Mouse (Mus musculus): ENCODE measurements around the gene Rbm15. TPM values are rescaled to one million over a fixed set of nuclear protein-coding genes. Genes with fewer than 3 reads are reported as not detected.

Gene Rbm15
- polyA plus RNA-seq, 1 experiment from 2014 or later: 12.8 TPM

DNA sequence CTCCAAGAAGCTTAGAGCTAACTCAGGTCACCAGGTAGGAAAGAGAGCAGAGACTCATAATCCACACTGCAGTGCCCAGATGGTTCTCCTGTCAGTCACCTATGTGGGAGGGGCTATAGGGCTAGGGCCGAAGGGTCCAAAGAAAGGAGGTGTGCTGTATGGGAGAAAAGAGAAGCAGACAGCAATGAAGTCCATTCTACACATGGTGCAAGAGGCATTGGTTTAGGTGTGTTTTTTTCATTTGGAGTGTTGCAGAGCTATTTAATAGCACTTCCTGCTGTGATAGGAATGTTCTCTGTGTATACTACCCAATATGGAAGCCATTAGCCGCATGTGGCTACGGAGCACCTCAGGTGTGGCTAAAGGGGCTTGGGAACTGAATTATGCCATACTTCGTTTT, 31.9 kb upstream of the Rbm15 start:
- Histone ChIP-seq H3K27ac (no peak overlapping the region), H3K4me1 (replicated peaks; ENCODE audit: insufficient read depth, low read length) (no peaks in the 10 kb centered on the region), H3K36me3 (ENCODE audit: insufficient read depth, low read length) (no peaks in the 10 kb centered on the region), H3K9ac (ENCODE audit: low read depth, low read length) (no peak overlapping the region), H3K4me3 (replicated peaks; ENCODE audit: low read depth, low read length) (no peak overlapping the region), H3K27me3 (ENCODE audit: insufficient read depth, low read length) (no peaks in the 10 kb centered on the region), H3K4me2 (ENCODE audit: low read length) (no peak overlapping the region), H3K9me3 (replicated peaks; ENCODE audit: low read length) (no peaks in the 10 kb centered on the region)
- no peak for TF ChIP-seq CTCF (IDR thresholded peaks at IDR 0.05; ENCODE audit: low read depth)
- 85% methylated on average over 4 of the region's 4 CpGs for WGBS
- ATAC-seq (replicated peaks; ENCODE audit: low FRiP score, low read depth) (no peak), DNase-seq (ENCODE audit: low spot score) (no peak)

GRCm38 (mm10) chr3:107363391-107363790, 29.9 kb upstream of the Rbm15 start:
- WGBS: 73% methylated on average over 5 of the region's 5 CpGs
- TF ChIP-seq CTCF (IDR thresholded peaks at IDR 0.05; ENCODE audit: low read depth): no peak
- ATAC-seq (replicated peaks; ENCODE audit: low FRiP score, low read depth): no peak

DNA sequence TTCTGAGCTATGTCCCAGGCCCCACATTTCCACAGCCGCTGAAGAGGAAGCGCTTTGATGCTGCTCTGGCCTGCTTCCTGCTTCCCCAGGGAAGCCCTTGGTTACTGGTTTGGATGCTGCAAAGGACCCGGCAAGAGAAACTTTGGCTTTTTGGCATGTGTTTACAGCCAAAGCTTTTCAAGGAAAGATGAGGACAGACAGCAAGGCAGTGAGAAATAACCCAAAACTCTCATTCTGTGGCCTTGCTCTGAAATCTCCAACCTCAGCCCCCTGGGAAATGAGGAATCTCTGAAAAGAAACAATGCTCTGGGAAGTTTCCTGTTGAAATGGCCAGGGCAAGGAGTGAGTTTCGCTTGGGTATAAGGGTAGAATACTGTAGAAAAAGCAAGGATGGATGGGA, 26.9 kb upstream of the Rbm15 start:
- Histone ChIP-seq H3K4me1 (replicated peaks; ENCODE audit: insufficient read depth, low read length) (no peaks in the 10 kb centered on the region), H3K27me3 (ENCODE audit: insufficient read depth, low read length) (no peaks in the 10 kb centered on the region), H3K4me2 (ENCODE audit: low read length) (no peak overlapping the region), H3K36me3 (ENCODE audit: insufficient read depth, low read length) (no peaks in the 10 kb centered on the region), H3K4me3 (replicated peaks; ENCODE audit: low read depth, low read length) (no peak overlapping the region), H3K27ac (no peak overlapping the region), H3K9ac (ENCODE audit: low read depth, low read length) (no peak overlapping the region), H3K9me3 (replicated peaks; ENCODE audit: low read length) (no peaks in the 10 kb centered on the region)
- no peak for TF ChIP-seq CTCF (IDR thresholded peaks at IDR 0.05; ENCODE audit: low read depth)
- ATAC-seq (replicated peaks; ENCODE audit: low FRiP score, low read depth) (no peak), DNase-seq (ENCODE audit: low spot score) (peak; percentile 19)
- WGBS: 58% methylated on average over 4 of the region's 4 CpGs

More at GRCm38 (mm10) chr3:107363391-107363790, 29.9 kb upstream of the Rbm15 start:
- H3K27ac ChIP-seq: no peak overlapping the region
- no peaks in the 10 kb centered on the region for H3K4me1 ChIP-seq (replicated peaks; ENCODE audit: insufficient read depth, low read length)
- no peak for DNase-seq (ENCODE audit: low spot score)
- H3K9ac ChIP-seq (ENCODE audit: low read depth, low read length): no peak overlapping the region
- no peak overlapping the region for H3K4me2 ChIP-seq (ENCODE audit: low read length)
- no peak overlapping the region for H3K4me3 ChIP-seq (replicated peaks; ENCODE audit: low read depth, low read length)
- no peaks in the 10 kb centered on the region for H3K36me3 ChIP-seq (ENCODE audit: insufficient read depth, low read length)
- no peaks in the 10 kb centered on the region for H3K27me3 ChIP-seq (ENCODE audit: insufficient read depth, low read length)
- H3K9me3 ChIP-seq (replicated peaks; ENCODE audit: low read length): no peaks in the 10 kb centered on the region

DNA sequence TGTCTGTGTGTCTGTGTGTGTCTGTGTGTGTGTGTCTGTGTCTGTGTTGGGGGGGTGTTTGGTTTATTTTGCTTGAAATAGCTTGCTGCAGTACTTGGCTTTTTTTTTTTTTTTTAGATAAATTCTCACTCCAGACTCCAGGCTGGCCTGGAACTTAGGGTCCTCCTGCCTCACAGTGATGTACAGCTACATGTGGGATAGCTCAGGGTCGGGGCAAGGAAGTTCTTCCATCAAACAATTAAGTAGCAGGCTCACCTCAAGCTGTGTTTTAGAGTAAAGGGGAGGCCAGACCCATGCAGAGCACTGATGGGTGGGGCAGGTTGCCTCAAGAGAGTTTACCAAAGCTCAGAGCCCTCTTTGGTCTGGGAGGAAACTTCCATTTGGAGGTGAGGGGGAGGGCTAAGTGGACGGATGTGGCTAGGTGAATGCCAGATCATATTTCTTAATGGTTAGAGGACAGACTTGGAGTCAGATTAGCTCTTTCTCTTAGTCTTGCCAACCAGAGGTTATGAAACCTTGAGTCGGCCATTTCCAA, 24.3 kb upstream of the Rbm15 start:
- no peaks in the 10 kb centered on the region for H3K9me3 ChIP-seq (replicated peaks; ENCODE audit: low read length)
- DNase-seq (ENCODE audit: low spot score) (no peak), ATAC-seq (replicated peaks; ENCODE audit: low FRiP score, low read depth) (0 out of 2 replicates have a peak, but pooled peaks have one; percentile 33)
- H3K27ac ChIP-seq: no peak overlapping the region
- H3K4me1 ChIP-seq (replicated peaks; ENCODE audit: insufficient read depth, low read length): no peaks in the 10 kb centered on the region
- no peak overlapping the region for H3K9ac ChIP-seq (ENCODE audit: low read depth, low read length)
- H3K4me2 ChIP-seq (ENCODE audit: low read length): no peak overlapping the region
- 39% methylated on average over 3 of the region's 3 CpGs for WGBS
- H3K4me3 ChIP-seq (replicated peaks; ENCODE audit: low read depth, low read length): no peak overlapping the region
- no peaks in the 10 kb centered on the region for H3K36me3 ChIP-seq (ENCODE audit: insufficient read depth, low read length)
- no peak for TF ChIP-seq CTCF (IDR thresholded peaks at IDR 0.05; ENCODE audit: low read depth)
- H3K27me3 ChIP-seq (ENCODE audit: insufficient read depth, low read length): no peaks in the 10 kb centered on the region

DNA sequence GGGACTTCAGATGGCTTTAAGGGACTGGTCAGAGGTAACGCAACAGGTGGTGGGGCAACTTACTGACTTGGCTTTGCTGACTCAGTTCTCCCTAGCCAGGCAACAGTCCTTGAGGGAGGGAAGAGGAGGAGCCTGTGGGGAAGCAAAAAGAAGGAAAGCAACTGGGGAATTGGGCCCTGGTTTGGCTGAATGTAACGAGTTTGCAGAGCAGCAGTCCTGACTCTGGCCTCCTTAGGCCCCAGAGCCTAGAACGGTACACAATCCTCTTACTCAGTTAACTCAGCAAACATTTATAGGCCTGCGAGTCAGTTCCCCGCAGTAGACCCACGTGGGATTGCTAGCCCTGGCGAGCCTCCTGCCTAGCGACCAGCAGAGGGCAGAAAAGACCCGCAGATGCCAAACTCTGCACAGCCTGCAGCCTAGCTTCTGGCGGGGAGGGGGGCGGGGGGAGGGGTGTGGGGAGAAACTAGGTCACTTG, 23.5 kb upstream of the Rbm15 start:
- H3K9me3 ChIP-seq (replicated peaks; ENCODE audit: low read length): no peaks in the 10 kb centered on the region

DNA sequence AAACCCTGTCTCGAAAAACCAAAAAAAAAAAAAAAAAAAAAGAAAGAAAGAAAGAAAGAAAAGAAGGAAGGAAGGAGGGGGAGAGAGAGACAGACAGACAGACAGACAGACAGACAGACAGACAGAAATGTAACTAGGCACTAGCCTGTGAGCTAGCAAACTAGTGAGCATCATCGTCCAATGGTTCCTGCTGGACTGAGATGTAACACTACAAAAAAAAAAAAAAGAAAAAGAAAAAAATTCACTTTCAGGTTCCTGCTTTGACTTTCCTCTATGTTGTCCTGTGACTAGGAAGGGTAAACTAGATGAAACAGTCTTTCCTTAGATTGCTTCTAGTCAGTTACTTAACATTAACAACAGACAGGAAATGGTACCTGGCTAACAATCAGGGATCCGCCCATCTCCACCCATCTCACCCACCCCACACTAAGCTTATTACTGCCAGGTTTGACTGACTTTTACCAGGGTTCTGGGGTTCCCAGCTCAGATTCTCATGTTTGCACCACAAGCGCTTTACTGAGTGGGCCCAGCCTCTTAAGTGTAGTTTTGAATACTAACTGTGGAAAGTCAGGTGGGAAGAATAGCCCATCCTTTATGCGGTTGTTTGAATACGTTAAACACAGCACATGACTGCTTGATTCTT, 22.3 kb upstream of the Rbm15 start:
- DNase-seq (ENCODE audit: low spot score) (no peak), ATAC-seq (replicated peaks; ENCODE audit: low FRiP score, low read depth) (no peak)
- Histone ChIP-seq H3K9ac (ENCODE audit: low read depth, low read length) (no peak overlapping the region), H3K36me3 (ENCODE audit: insufficient read depth, low read length) (no peaks in the 10 kb centered on the region), H3K4me1 (replicated peaks; ENCODE audit: insufficient read depth, low read length) (no peaks in the 10 kb centered on the region), H3K4me3 (replicated peaks; ENCODE audit: low read depth, low read length) (no peak overlapping the region), H3K4me2 (ENCODE audit: low read length) (no peak overlapping the region), H3K27me3 (ENCODE audit: insufficient read depth, low read length) (no peaks in the 10 kb centered on the region), H3K9me3 (replicated peaks; ENCODE audit: low read length) (no peaks in the 10 kb centered on the region), H3K27ac (no peak overlapping the region)
- 84% methylated on average over 6 of the region's 6 CpGs for WGBS
- no peak for TF ChIP-seq CTCF (IDR thresholded peaks at IDR 0.05; ENCODE audit: low read depth)

More for the DNA sequence above, 23.5 kb upstream of the Rbm15 start:
- DNase-seq (ENCODE audit: low spot score) (peak; percentile 74), ATAC-seq (replicated peaks; ENCODE audit: low FRiP score, low read depth) (peak; percentile 77)
- no peaks in the 10 kb centered on the region for H3K36me3 ChIP-seq (ENCODE audit: insufficient read depth, low read length)
- no peaks in the 10 kb centered on the region for H3K27me3 ChIP-seq (ENCODE audit: insufficient read depth, low read length)
- no peak overlapping the region for H3K27ac ChIP-seq
- H3K4me2 ChIP-seq (ENCODE audit: low read length): peak overlapping the region; percentile 17; the same call in 1 of the 2 replicates
- H3K4me1 ChIP-seq (replicated peaks; ENCODE audit: insufficient read depth, low read length): no peaks in the 10 kb centered on the region
- H3K4me3 ChIP-seq (replicated peaks; ENCODE audit: low read depth, low read length): no peak overlapping the region
- H3K9ac ChIP-seq (ENCODE audit: low read depth, low read length): no peak overlapping the region
- WGBS: 3% methylated on average over 11 of the region's 11 CpGs
- TF ChIP-seq CTCF (IDR thresholded peaks at IDR 0.05; ENCODE audit: low read depth): peak; percentile 72
